Mouse (Mus musculus) neural tube, embryonic 11.5 days (tissue): ENCODE measurements around the gene Sav1. TPM values are rescaled to one million over a fixed set of nuclear protein-coding genes. Genes with fewer than 3 reads are reported as not detected.

Experiments
- ATAC-seq: fragments of 200-750 bp; cut with Nextera tagmentation; 2 replicates; pipeline ENCODE4 v1.8.0; 2017; ENCODE audit warnings: moderate number of reproducible peaks, mild to moderate bottlenecking, moderate TSS enrichment, moderate library complexity; ENCODE audit not compliant: insufficient read depth, low FRiP score, low TSS enrichment
- DNase-seq: peaks from one replicate; pipeline ENCODE4 v3.0.0-alpha.2; 2015; ENCODE audit warnings: low spot score
- H3K27ac ChIP-seq: fragments of 300-500 bp; sonication (generic); 2 replicates; pipeline ENCODE4 v1.5.1; 2014; ENCODE audit warnings: low read depth, mild to moderate bottlenecking, low read length
- H3K27me3 ChIP-seq: fragments of 300-500 bp; sonication (generic); 2 replicates; pipeline ENCODE4 v1.6.1; 2014; ENCODE audit warnings: mild to moderate bottlenecking, low read length, mixed read lengths; ENCODE audit not compliant: control insufficient read depth, insufficient read depth
- H3K36me3 ChIP-seq: fragments of 300-500 bp; sonication (generic); 2 replicates; pipeline ENCODE4 v1.6.1; 2014; ENCODE audit warnings: mild to moderate bottlenecking, low read length, moderate library complexity, mixed read lengths; ENCODE audit not compliant: control insufficient read depth, insufficient read depth
- H3K4me1 ChIP-seq: fragments of 300-500 bp; sonication (generic); 2 replicates; pipeline ENCODE4 v1.6.1; 2014; ENCODE audit warnings: low read length, mixed read lengths; ENCODE audit not compliant: control insufficient read depth, insufficient read depth
- H3K4me2 ChIP-seq: fragments of 300-500 bp; sonication (generic); 2 replicates; pipeline ENCODE4 v1.6.1; 2014; ENCODE audit warnings: low read depth, mild to moderate bottlenecking, moderate library complexity
- H3K4me3 ChIP-seq: fragments of 300-500 bp; sonication (generic); 2 replicates; pipeline ENCODE4 v1.5.1; 2014; ENCODE audit warnings: low read depth, low read length
- H3K9ac ChIP-seq: fragments of 300-500 bp; sonication (generic); 2 replicates; pipeline ENCODE4 v1.6.1; 2014; ENCODE audit warnings: mild to moderate bottlenecking, low read length
- H3K9me3 ChIP-seq: fragments of 300-500 bp; sonication (generic); 2 replicates; pipeline ENCODE4 v1.6.1; 2016; ENCODE audit warnings: low read length; ENCODE audit not compliant: control insufficient read depth
- WGBS: fragments of 180-500 bp; shearing (Covaris S2); extraction: QIAGEN DNeasy Blood & Tissue Kit; methylation state at CpG from one replicate; pipeline ENCODE4 v1.1.7; 2014; 5-methylcytosine and 5-hydroxymethylcytosine counted together
- polyA plus RNA-seq: library from polyadenylated mRNA; unstranded; fragments of >200 nt; fragmentation: Nextera tagmentation; extraction: Ambion mirVana; gene quantifications from 2 replicates; pipeline ENCODE4 v1.2.1, GENCODE M21; 2014

Sav1 gene
- polyA plus RNA-seq, 1 experiment from 2014 or later: 8.7 TPM

- no peak for DNase-seq
- Histone ChIP-seq H3K4me2 (no peak overlapping the region), H3K36me3 (no peaks in the 10 kb centered on the region), H3K9ac (no peak overlapping the region), H3K27ac (no peak overlapping the region), H3K4me1 (no peaks in the 10 kb centered on the region), H3K9me3 (no peaks in the 10 kb centered on the region), H3K4me3 (no peak overlapping the region), H3K27me3 (no peaks in the 10 kb centered on the region)
- 86% methylated on average over 13 of the region's 13 CpGs for WGBS
- ATAC-seq: no peak
Measured at GRCm38 (mm10) chr12:69998186-69998983, 11.6 kb upstream of the Sav1 start.

- Histone ChIP-seq H3K27me3 (no peaks in the 10 kb centered on the region), H3K9me3 (no peaks in the 10 kb centered on the region), H3K4me3 (no peak overlapping the region), H3K4me1 (no peaks in the 10 kb centered on the region), H3K4me2 (no peak overlapping the region), H3K9ac (no peak overlapping the region), H3K36me3 (no peaks in the 10 kb centered on the region), H3K27ac (no peak overlapping the region)
- DNase-seq: no peak
- 70% methylated on average over 3 of the region's 3 CpGs for WGBS
- ATAC-seq: no peak
Measured at GRCm38 (mm10) chr12:69995382-69995781, 8.6 kb upstream of the Sav1 start.

GRCm38 (mm10) chr12:69986241-69986762, 500 bp downstream of the Sav1 start:
- peak overlapping the region; percentile 63 for H3K4me2 ChIP-seq
- peak; percentile 71 for DNase-seq
- H3K9me3 ChIP-seq: no peaks in the 10 kb centered on the region
- H3K4me1 ChIP-seq: peaks cover 5% of the 10 kb centered on the region; the same call in 1 of the 2 replicates
- H3K4me3 ChIP-seq: peak overlapping the region; percentile 74
- 0 out of 2 replicates have a peak, but pooled peaks cover 3% of the 10 kb centered on the region for H3K36me3 ChIP-seq
- WGBS: under 1% methylated on average over 34 of the region's 36 CpGs
- peak; percentile 64 for ATAC-seq
- peak overlapping the region; percentile 75 for H3K27ac ChIP-seq
- H3K9ac ChIP-seq: peak overlapping the region; percentile 86
- H3K27me3 ChIP-seq: no peaks in the 10 kb centered on the region

- Histone ChIP-seq H3K4me1 (peaks cover 5% of the 10 kb centered on the region; the same call in 1 of the 2 replicates), H3K4me3 (peak overlapping the region; percentile 74), H3K36me3 (0 out of 2 replicates have a peak, but pooled peaks cover 3% of the 10 kb centered on the region), H3K27ac (no peak overlapping the region), H3K4me2 (peak overlapping the region; percentile 63), H3K9ac (no peak overlapping the region), H3K9me3 (no peaks in the 10 kb centered on the region), H3K27me3 (no peaks in the 10 kb centered on the region)
- WGBS: 51% methylated on average over 4 of the region's 4 CpGs
- DNase-seq (no peak), ATAC-seq (no peak)
Measured at GRCm38 (mm10) chr12:69985546-69985945, 1.3 kb downstream of the Sav1 start.

DNA sequence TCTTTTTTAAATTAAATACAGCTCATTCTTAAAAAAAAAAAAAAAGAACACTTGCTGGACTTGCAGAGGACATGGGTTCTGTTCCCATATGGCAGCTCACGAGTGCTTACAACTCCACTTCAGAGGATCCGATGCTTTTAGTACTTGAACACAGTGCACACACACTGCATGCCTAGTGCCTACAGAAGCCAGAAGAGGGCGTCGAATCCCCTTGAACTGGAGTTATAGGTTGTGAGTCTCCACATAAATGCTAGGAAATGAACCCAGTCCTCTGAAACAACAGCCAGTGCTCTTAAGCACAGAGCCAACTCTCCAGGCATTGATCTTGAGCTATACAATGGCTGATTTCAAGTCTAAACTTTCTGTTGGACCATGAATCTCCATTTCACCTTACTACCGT, 3.9 kb downstream of the Sav1 start:
- Histone ChIP-seq H3K9me3 (no peaks in the 10 kb centered on the region), H3K4me1 (peaks cover 5% of the 10 kb centered on the region; the same call in 1 of the 2 replicates), H3K4me3 (no peak overlapping the region), H3K4me2 (no peak overlapping the region), H3K27ac (no peak overlapping the region), H3K9ac (no peak overlapping the region), H3K27me3 (no peaks in the 10 kb centered on the region), H3K36me3 (0 out of 2 replicates have a peak, but pooled peaks cover 3% of the 10 kb centered on the region)
- WGBS: 67% methylated on average over 5 of the region's 5 CpGs
- DNase-seq (peak; percentile 29), ATAC-seq (no peak)

- H3K36me3 ChIP-seq: no peaks in the 10 kb centered on the region
- no peak overlapping the region for H3K9ac ChIP-seq
- 68% methylated on average over 9 of the region's 9 CpGs for WGBS
- ATAC-seq (0 out of 2 replicates have a peak, but pooled peaks have one; percentile 13), DNase-seq (no peak)
- H3K4me3 ChIP-seq: no peak overlapping the region
- no peaks in the 10 kb centered on the region for H3K27me3 ChIP-seq
- H3K27ac ChIP-seq: no peak overlapping the region
- H3K9me3 ChIP-seq: no peaks in the 10 kb centered on the region
- H3K4me1 ChIP-seq: no peaks in the 10 kb centered on the region
- no peak overlapping the region for H3K4me2 ChIP-seq
Measured at GRCm38 (mm10) chr12:69977376-69977998, 9.3 kb downstream of the Sav1 start.

- H3K4me3 ChIP-seq: no peak overlapping the region
- no peaks in the 10 kb centered on the region for H3K4me1 ChIP-seq
- H3K36me3 ChIP-seq: no peaks in the 10 kb centered on the region
- DNase-seq (no peak), ATAC-seq (no peak)
- no peak overlapping the region for H3K4me2 ChIP-seq
- no peaks in the 10 kb centered on the region for H3K9me3 ChIP-seq
- no peak overlapping the region for H3K9ac ChIP-seq
- 90% methylated on average over 6 of the region's 6 CpGs for WGBS
- H3K27me3 ChIP-seq: no peaks in the 10 kb centered on the region
- H3K27ac ChIP-seq: no peak overlapping the region
Measured at GRCm38 (mm10) chr12:69976688-69977087, 10.1 kb downstream of the Sav1 start.

GRCm38 (mm10) chr12:69973666-69974065, 13.1 kb downstream of the Sav1 start:
- peaks cover 2% of the 10 kb centered on the region; the same call in 1 of the 2 replicates for H3K36me3 ChIP-seq
- H3K9ac ChIP-seq: no peak overlapping the region
- H3K27me3 ChIP-seq: no peaks in the 10 kb centered on the region
- H3K4me1 ChIP-seq: no peaks in the 10 kb centered on the region
- ATAC-seq (no peak), DNase-seq (no peak)
- no peak overlapping the region for H3K27ac ChIP-seq
- H3K4me3 ChIP-seq: no peak overlapping the region
- no peaks in the 10 kb centered on the region for H3K9me3 ChIP-seq
- no peak overlapping the region for H3K4me2 ChIP-seq
